Mouse (Mus musculus): ENCODE results near the gene Cd19.

- TF ChIP-seq CTCF (IDR thresholded peaks at IDR 0.05; ENCODE audit: low read depth, low read length) (no peak), POLR2A (IDR thresholded peaks at IDR 0.05; ENCODE audit: extremely low read depth, insufficient read depth, low read length) (no peak)
Observed at GRCm38 (mm10) chr7:126452244-126452643, 37.6 kb upstream of the Cd19 start.
